Mouse (Mus musculus): Measurements from ENCODE around the gene Rap2c.

DNA sequence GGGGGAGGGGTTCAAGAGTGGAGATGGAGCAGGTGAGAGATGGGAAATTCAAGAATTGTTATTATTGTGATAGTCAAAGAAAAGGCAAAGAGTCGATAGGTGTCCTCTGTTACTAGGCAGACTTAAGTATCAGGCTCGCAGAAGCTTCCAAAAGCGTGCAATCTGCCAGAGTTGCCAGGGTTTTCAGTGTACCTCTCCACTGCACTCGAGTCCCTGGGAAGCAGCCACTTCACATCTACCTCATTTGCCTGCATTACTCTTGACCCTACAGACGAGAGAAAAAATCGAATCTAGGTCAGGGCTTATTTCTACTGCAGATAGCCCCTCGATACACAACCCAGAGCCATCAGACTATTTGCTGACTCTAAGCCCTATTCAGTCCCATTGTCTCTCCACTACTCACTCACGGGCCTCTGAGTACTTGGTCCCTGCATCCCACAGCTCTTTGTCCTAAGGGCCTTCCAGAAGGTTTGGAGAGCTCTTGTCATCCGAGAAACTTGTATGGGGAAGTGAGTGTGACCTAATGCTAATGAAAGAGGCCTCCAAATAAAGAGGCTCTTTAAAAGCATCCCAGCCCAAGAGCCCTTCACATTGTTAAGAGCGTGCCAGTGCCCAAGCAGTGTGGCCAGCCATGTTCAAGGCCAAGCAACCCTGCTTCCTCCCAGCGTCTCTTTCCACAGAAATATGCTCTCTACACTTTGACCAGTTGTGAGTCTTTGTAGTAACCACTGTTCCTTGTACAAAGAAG lies 48.9 kb upstream of the Rap2c start:
- TF ChIP-seq CTCF (IDR thresholded peaks at IDR 0.05; ENCODE audit: low read depth, low read length) (no peak), POLR2A (IDR thresholded peaks at IDR 0.05; ENCODE audit: extremely low read depth, insufficient read depth, low read length) (no peak)
